Mouse (Mus musculus) bone marrow macrophage, adult 2 months (primary cell): ENCODE results near the gene Themis. TPM values are rescaled to one million over a fixed set of nuclear protein-coding genes. Genes with fewer than 3 reads are reported as not detected.

Source experiments
- H3K27ac ChIP-seq: 2 replicates; pipeline ENCODE4 v1.5.1; 2012; ENCODE audit warnings: low read depth, low read length; ENCODE audit not compliant: insufficient read depth
- H3K4me1 ChIP-seq: 2 replicates; pipeline ENCODE4 v1.6.1; 2012; ENCODE audit warnings: low read length; ENCODE audit not compliant: control insufficient read depth, insufficient read depth
- H3K4me3 ChIP-seq: 2 replicates; pipeline ENCODE4 v1.5.1; 2012; ENCODE audit warnings: mild to moderate bottlenecking, low read length, moderate library complexity; ENCODE audit not compliant: insufficient read depth
- CTCF ChIP-seq: IDR thresholded peaks from 2 replicates; pipeline ENCODE4 v1.5.1; 2012; ENCODE audit warnings: low read depth, mild to moderate bottlenecking, low read length, moderate library complexity
- POLR2A ChIP-seq: IDR thresholded peaks from 2 replicates; pipeline ENCODE4 v1.6.1; 2012; ENCODE audit warnings: mild to moderate bottlenecking, low read depth, low read length, borderline replicate concordance
- polyA plus RNA-seq: library from polyadenylated mRNA; stranded (reverse); fragments of >200 nt; gene quantifications from 2 replicates; pipeline ENCODE4 v1.2.4, GENCODE M21; 2012; ENCODE audit not compliant: missing spikeins, insufficient read depth, insufficient read length

Gene Themis
- polyA plus RNA-seq, 1 experiment: not detected

DNA sequence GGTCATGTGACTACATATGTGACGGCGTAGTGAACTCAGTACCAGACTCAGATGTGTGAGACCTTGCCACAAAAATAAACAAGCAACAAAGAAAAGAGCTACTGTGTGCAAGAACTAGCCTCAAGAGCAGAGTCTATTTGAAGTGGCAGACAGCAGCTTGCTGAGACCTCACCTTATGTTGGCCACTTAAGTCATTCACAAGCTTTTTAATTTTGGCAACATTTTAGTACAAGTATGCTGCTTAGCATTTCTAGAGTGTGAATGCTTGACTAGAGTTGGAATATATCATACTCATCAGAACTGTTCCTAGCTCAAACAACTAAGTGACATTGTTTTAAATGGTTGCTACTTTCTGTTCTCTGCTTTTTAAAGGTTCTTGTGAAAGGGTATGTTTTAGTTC, 188.0 kb downstream of the Themis start:
- H3K4me1 ChIP-seq: no peaks in the 10 kb centered on the region
- no peak overlapping the region for H3K4me3 ChIP-seq
- H3K27ac ChIP-seq: no peak overlapping the region
- TF ChIP-seq CTCF: no peak
- TF ChIP-seq POLR2A: no peak

DNA sequence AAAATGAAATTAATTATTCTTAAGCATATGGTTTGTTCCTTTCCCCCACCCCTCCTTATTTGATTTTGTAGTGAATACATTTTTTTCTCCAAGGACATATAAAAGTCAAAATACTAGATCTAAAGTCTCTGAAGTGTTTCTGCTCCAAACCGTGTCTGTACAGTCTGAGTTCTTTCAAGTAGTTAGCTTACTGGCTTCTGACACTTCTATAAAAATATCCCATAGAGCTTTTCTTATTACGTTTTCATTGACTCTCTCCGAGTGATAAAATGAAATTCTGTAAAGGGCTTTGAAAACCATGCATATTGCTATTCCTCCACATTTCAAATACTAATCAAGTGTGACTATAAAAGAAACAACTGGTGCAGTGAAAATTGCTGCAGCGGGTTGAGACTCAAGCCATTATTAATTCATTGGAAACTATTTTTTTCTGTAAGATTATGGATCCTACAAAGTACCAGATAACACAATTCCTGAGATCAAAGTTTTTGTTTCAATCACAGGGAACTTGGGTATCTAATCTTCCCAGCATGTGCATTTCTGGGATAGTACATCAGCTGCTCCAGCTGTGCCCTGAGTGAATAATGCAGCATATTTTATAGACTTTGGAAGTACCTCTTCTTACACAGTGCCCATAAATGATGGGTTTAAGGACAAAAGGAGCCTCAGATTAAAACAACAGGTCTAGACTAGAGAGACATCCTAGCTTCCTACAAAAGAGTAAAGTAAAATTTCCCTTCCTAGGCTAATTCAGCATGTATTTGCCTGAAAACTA, 202.6 kb downstream of the Themis start:
- Histone ChIP-seq H3K4me3 (no peak overlapping the region), H3K4me1 (no peaks in the 10 kb centered on the region), H3K27ac (no peak overlapping the region)
- TF ChIP-seq POLR2A: no peak
- TF ChIP-seq CTCF: no peak

DNA sequence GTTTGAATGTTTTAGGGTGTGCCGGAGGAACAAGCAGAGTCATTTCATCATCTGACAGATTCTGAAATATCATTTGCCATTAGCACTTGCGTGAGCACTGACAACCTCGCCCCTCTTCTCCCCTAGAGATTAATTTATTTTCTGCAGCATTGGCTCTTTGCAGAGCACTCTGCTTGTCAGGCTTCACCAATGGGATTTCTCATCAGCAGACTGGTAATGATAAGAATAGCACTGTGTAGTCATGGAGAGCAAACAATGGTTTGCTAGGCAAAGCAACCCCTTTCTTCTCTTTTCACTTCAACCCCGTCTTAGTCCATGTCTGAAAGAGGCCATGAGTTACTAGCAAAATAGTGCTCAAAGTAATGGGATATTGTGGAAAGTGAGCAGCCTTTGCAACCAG, 206.4 kb downstream of the Themis start:
- TF ChIP-seq CTCF: no peak
- no peak for TF ChIP-seq POLR2A
- H3K4me1 ChIP-seq: no peaks in the 10 kb centered on the region
- no peak overlapping the region for H3K4me3 ChIP-seq
- H3K27ac ChIP-seq: no peak overlapping the region

DNA sequence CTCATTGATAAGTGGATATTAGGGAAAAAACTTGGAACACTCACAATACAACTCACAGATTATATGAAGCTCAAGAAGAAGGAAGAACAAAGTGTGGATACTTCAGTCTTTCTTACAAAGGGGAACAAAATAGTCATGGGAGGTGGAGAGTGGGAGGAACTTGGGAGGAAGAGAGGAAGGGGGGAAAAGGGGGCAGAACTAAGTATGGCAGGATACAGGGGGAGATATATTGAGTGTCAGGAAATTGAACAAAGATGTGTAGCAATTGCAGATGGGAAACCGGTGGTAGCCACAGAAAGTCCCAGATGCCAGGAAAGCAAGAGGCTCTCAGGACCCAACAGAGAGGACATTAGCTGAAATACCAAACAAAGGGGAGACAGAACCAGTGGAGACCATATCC, 219.5 kb downstream of the Themis start:
- Histone ChIP-seq H3K4me1 (no peaks in the 10 kb centered on the region), H3K27ac (no peak overlapping the region), H3K4me3 (no peak overlapping the region)
- TF ChIP-seq POLR2A (no peak), CTCF (no peak)

DNA sequence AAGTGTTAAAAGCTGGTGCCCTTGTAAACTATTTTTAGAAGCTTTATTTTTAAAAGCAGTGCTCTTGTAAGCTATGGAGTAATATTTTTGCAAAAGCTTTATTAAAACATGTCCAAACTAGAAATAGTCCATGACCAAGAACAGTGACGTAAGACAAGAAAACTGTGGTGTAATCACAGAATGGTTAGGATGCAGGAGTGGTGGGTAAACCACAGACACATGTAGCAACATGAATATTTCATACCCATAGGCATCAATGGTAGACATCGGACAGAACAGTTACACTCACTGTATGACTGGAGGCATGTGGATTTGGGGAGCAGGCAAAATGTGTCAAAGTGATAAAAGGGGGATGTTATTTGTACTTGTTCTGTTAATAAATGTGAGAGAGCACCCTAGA, 222.7 kb downstream of the Themis start:
- TF ChIP-seq CTCF (no peak), POLR2A (no peak)
- Histone ChIP-seq H3K4me1 (no peaks in the 10 kb centered on the region), H3K27ac (no peak overlapping the region), H3K4me3 (no peak overlapping the region)

DNA sequence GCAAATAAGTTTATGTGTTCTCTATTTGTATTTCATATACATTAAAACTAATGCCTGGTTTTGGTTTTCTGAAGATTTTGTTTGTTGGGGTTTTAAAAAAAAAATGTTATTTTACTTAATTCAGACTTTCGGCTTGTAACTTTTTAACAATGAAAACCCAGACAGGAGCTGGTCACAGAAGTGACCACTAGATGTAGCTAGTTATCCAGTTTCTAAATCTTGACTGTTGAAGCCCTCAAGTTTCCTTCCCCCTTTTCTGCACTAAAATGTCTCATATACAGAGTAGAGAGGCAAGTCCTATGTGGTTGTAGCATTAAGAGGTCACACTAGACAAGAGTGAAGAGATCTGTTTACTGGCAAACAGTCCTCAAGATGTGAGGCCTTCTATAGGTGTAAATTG, 230.2 kb downstream of the Themis start:
- no peak overlapping the region for H3K4me3 ChIP-seq

More for the DNA sequence above, 230.2 kb downstream of the Themis start:
- TF ChIP-seq POLR2A: no peak
- TF ChIP-seq CTCF: no peak
- H3K4me1 ChIP-seq: no peaks in the 10 kb centered on the region
- no peak overlapping the region for H3K27ac ChIP-seq
